Mouse (Mus musculus) forebrain, postnatal 0 days (tissue): ENCODE measurements around the gene Rfng. TPM values are rescaled to one million over a fixed set of nuclear protein-coding genes. Genes with fewer than 3 reads are reported as not detected.

ENCODE experiments used
- ATAC-seq: fragments of 200-750 bp; cut with Nextera tagmentation; 2 replicates; pipeline ENCODE4 v1.8.0; 2017; ENCODE audit warnings: mild to moderate bottlenecking, moderate library complexity
- DNase-seq: peaks from one replicate; pipeline ENCODE4 v3.0.0-alpha.2; 2015
- H3K27ac ChIP-seq: fragments of 300-500 bp; sonication (generic); 2 replicates; pipeline ENCODE4 v1.5.1; 2014; ENCODE audit warnings: low read depth, mild to moderate bottlenecking, antibody characterized with exemption, low read length, moderate library complexity, mixed read lengths
- H3K27me3 ChIP-seq: fragments of 300-500 bp; sonication (generic); 2 replicates; pipeline ENCODE4 v1.6.1; 2014; ENCODE audit warnings: mild to moderate bottlenecking, low read length, mixed read lengths; ENCODE audit not compliant: insufficient read depth
- H3K36me3 ChIP-seq: fragments of 300-500 bp; sonication (generic); 2 replicates; pipeline ENCODE4 v1.6.1; 2014; ENCODE audit warnings: mild to moderate bottlenecking, moderate library complexity; ENCODE audit not compliant: insufficient read depth
- H3K4me1 ChIP-seq: fragments of 300-500 bp; sonication (generic); 2 replicates; pipeline ENCODE4 v1.6.1; 2014; ENCODE audit warnings: antibody characterized with exemption; ENCODE audit not compliant: insufficient read depth
- H3K4me2 ChIP-seq: fragments of 300-500 bp; sonication (generic); 2 replicates; pipeline ENCODE4 v1.6.1; 2014; ENCODE audit warnings: low read depth, mild to moderate bottlenecking, moderate library complexity
- H3K4me3 ChIP-seq: fragments of 300-500 bp; sonication (generic); 2 replicates; pipeline ENCODE4 v1.5.1; 2014; ENCODE audit warnings: low read depth, low read length, mixed read lengths
- H3K9ac ChIP-seq: fragments of 300-500 bp; sonication (generic); 2 replicates; pipeline ENCODE4 v1.6.1; 2014; ENCODE audit warnings: mild to moderate bottlenecking
- H3K9me3 ChIP-seq: fragments of 300-500 bp; sonication (generic); 2 replicates; pipeline ENCODE4 v1.6.1; 2016; ENCODE audit warnings: low read length
- CTCF ChIP-seq: sonication (generic); IDR thresholded peaks from 2 replicates; pipeline ENCODE4 v1.5.1; 2016; ENCODE audit warnings: antibody characterized with exemption, control low read depth, low read depth
- WGBS: fragments of 180-500 bp; shearing (Covaris S2); extraction: QIAGEN DNeasy Blood & Tissue Kit; methylation state at CpG from one replicate; pipeline ENCODE4 v1.1.7; 2014; 5-methylcytosine and 5-hydroxymethylcytosine counted together
- polyA plus RNA-seq: library from polyadenylated mRNA; unstranded; fragments of >200 nt; fragmentation: Nextera tagmentation; extraction: Ambion mirVana; gene quantifications from 2 replicates; pipeline ENCODE4 v1.2.1, GENCODE M21; 2015
- total RNA-seq: library from RNA; depleted of rRNA; stranded (reverse); fragments of >200 nt; gene quantifications from 2 replicates; pipeline ENCODE4 v1.2.3, GENCODE M21; 2014

Rfng gene
- total and polyA plus RNA-seq, 2 experiments from 2014 or later = 82.8 to 125 TPM

DNA sequence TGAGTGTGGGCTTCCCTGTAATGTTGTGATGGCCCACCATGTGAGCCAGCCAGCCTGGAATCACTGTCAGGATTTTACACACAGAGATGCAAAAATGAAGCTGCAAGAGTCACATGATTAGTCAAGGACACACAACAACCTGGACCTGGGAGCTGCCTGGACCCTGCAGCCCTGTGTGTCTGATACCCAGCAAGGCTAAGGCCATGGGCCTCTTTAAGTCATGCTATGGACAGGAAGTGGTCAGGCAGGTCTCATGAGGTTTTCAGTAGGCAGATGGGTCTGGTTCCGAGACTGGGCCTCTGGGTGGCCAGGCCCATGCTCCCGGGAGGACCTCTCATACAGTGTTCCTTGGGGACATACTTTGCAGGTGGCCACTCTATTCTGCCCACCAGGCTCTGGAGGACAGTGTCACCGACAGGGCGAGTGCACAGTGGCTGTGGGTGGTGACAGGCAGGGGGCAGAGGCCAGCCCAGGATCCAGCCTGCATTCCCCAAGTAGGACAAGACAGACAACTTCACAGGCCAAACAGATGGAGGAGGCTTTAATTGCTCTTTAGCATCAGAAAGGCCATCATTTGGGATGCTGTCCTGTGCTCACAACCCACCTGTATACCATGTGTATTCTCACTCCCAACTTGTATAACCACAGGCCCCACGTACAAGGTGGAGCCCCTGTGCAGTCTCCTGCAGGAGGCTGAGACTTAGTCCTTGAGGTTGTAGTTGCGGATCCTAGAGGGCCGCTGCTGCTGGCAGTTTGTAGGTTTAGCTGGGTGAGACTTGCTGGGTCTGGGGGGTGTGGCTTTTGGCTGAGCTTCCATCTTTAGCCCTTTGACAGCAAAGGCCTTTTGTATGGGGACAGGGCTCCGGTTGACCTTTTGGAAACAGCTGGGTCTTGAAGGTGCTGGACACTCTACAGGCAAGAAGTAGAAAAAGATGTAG, 42.3 kb upstream of the Rfng start:
- no peaks in the 10 kb centered on the region for H3K9me3 ChIP-seq
- no peak for ATAC-seq
- WGBS = 88% methylated on average over 8 of the region's 8 CpGs
- H3K27me3 ChIP-seq = no peaks in the 10 kb centered on the region
- H3K4me1 ChIP-seq = peaks cover 24% of the 10 kb centered on the region
- H3K4me3 ChIP-seq = no peak overlapping the region
- peak overlapping the region; percentile 99 for H3K27ac ChIP-seq
- no peak overlapping the region for H3K9ac ChIP-seq
- no peak overlapping the region for H3K4me2 ChIP-seq
- no peak for DNase-seq
- peaks cover 16% of the 10 kb centered on the region for H3K36me3 ChIP-seq
- no peak for TF ChIP-seq CTCF

DNA sequence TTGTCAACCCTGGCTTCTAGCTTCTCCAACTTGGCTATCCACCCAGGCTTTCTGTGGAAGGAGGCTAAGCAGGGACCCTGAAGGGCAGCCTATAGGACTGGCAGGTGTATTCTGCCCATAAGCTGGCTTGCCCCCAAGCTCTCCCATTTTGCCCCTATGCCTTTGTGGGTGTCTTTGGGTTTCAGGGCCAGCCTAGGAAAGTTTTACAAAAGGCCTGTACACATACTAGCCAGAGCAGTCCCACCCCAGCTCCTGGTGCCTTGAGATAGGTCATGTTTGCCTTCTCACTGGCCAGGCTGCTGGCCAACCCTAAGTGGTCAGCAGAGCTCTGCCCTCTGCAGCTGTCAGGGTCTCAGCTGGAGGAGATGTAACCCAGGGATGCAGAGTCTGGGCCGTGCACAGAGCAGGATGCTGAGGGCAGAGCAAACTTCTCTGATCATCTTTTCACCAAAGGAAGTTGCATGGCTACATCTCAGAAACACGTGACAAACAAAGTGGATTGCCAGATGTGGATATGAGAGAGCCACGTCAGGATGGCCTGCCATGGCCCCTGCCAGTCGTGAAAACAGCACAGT, 41.4 kb upstream of the Rfng start:
- peak overlapping the region; percentile 88 for H3K9ac ChIP-seq
- DNase-seq = no peak
- no peak for TF ChIP-seq CTCF
- peak overlapping the region; percentile 75 for H3K4me3 ChIP-seq
- ATAC-seq = no peak
- peaks cover 25% of the 10 kb centered on the region for H3K4me1 ChIP-seq
- no peaks in the 10 kb centered on the region for H3K27me3 ChIP-seq
- 52% methylated on average over 4 of the region's 4 CpGs for WGBS
- H3K4me2 ChIP-seq = peak overlapping the region; percentile 93
- peak overlapping the region; percentile 99 for H3K27ac ChIP-seq
- H3K9me3 ChIP-seq = no peaks in the 10 kb centered on the region
- peaks cover 16% of the 10 kb centered on the region for H3K36me3 ChIP-seq

DNA sequence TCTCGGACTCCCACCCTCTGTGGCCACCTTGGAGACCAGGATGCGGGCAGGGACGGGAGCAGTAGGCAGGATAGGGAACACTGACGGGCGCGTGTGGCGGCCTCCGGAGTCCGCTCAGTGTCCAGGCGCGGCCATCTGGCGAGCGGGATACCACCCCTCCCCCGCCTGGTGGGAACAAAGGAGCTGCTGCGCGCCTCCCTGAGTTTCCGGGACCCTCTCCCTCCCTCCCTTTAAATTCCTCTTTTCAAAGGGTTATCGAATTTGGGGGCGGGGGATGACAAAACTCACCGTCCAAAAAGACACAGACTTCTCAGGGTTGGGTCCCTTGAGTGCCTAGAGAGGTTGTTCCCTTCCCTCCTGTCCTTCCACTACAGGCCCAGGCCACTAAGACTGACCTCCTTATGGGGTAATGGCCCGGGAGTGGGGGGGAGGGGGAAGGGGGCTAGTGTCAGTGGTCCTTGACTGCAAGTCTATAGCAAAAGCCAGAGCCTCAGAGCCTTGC, 40.8 kb upstream of the Rfng start:
- Histone ChIP-seq H3K27ac (peak overlapping the region; percentile 99), H3K4me1 (peaks cover 25% of the 10 kb centered on the region), H3K27me3 (no peaks in the 10 kb centered on the region), H3K36me3 (peaks cover 22% of the 10 kb centered on the region), H3K4me3 (peak overlapping the region; percentile 75), H3K4me2 (peak overlapping the region; percentile 93), H3K9me3 (no peaks in the 10 kb centered on the region), H3K9ac (peak overlapping the region; percentile 88)
- ATAC-seq = no peak; the same call in 1 of the 2 replicates
- DNase-seq = no peak
- TF ChIP-seq CTCF = no peak
- 2% methylated on average over 21 of the region's 21 CpGs for WGBS

DNA sequence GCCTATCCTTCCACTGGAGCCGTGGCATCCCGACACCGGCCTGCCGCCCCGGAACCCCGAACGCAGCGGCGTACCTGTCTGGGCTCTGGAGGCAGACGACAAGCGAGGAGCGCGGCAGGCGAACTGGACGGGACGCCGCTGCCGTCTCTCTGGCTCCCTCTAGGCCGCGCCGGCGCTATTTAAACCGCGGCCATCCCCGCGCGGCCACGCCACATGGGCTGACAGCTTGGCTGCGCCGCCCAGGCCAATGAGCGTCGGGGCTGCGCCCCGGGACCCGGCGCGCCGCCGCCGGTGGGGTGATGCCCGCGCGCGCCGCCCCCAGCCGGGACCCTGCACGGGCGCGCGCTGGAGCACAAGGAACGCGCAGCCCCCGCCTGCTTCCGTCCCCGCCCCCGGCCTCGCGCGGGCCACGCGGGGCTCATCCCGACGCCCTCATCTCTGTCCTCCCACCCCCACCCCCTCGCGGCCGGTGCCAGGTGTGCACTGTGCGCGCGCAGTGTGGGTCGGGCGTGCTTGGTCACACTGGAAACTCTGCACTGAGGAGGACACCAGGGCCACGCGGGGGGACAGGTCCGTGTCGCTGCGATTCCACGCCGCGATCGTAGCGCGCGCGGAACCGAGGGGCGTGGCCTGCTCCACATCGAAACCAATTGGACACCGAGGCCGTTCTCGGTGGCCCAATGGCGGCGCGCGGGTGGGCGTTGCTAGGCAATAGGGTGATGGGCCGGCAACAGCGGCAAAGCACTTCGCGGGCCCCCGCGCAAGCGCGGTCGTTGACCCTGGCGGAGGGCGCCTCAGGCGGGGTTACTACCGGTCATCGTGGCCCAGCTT, 40.2 kb upstream of the Rfng start, which contains the start of gene Fasn:
TSS of gene Fasn (minus strand) at position 592 of the 831 bp plus-strand sequence.
- no peaks in the 10 kb centered on the region for H3K9me3 ChIP-seq
- H3K9ac ChIP-seq = peak within 1 kb of the TSS; percentile 88
- peak; percentile 77 for TF ChIP-seq CTCF
- H3K27me3 ChIP-seq = no peaks in the 10 kb centered on the region
- H3K4me1 ChIP-seq = peaks cover 25% of the 10 kb centered on the region
- peak within 1 kb of the TSS; percentile 99 for H3K27ac ChIP-seq
- WGBS = 3% methylated on average over 93 of the region's 109 CpGs
- H3K36me3 ChIP-seq = peaks cover 28% of the 10 kb centered on the region
- peak; percentile 98 for DNase-seq
- H3K4me2 ChIP-seq = peak within 1 kb of the TSS; percentile 93
- H3K4me3 ChIP-seq = peak within 1 kb of the TSS; percentile 75
- ATAC-seq = peak; percentile 92

DNA sequence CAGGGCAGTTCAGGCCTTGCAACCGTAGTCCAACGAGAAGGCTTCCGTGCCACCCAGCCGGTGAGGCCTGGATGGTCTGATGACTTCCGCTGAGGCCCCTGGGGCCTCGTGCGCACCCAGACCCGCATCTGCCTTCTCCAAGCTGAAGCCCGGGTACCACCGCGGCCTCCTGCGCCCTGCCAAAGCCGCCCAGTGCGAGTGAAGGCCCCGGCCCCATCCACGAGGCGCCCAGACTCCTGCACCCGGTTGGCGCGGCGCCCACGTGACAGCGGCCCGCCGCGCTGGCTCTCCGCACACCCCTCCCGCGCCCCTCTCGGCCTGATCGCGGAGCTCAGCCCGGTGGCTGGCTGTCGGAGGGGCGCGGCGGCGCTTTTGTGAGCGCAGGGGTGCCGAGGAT, 39.5 kb upstream of the Rfng start:
- no peak for TF ChIP-seq CTCF
- ATAC-seq (peak; percentile 37), DNase-seq (no peak)
- WGBS = 5% methylated on average over 31 of the region's 40 CpGs
- peak overlapping the region; percentile 88 for H3K9ac ChIP-seq
- H3K4me2 ChIP-seq = peak overlapping the region; percentile 93
- no peaks in the 10 kb centered on the region for H3K27me3 ChIP-seq
- H3K4me1 ChIP-seq = peaks cover 25% of the 10 kb centered on the region
- peaks cover 35% of the 10 kb centered on the region for H3K36me3 ChIP-seq
- H3K4me3 ChIP-seq = peak overlapping the region; percentile 75
- peak overlapping the region; percentile 99 for H3K27ac ChIP-seq
- no peaks in the 10 kb centered on the region for H3K9me3 ChIP-seq

DNA sequence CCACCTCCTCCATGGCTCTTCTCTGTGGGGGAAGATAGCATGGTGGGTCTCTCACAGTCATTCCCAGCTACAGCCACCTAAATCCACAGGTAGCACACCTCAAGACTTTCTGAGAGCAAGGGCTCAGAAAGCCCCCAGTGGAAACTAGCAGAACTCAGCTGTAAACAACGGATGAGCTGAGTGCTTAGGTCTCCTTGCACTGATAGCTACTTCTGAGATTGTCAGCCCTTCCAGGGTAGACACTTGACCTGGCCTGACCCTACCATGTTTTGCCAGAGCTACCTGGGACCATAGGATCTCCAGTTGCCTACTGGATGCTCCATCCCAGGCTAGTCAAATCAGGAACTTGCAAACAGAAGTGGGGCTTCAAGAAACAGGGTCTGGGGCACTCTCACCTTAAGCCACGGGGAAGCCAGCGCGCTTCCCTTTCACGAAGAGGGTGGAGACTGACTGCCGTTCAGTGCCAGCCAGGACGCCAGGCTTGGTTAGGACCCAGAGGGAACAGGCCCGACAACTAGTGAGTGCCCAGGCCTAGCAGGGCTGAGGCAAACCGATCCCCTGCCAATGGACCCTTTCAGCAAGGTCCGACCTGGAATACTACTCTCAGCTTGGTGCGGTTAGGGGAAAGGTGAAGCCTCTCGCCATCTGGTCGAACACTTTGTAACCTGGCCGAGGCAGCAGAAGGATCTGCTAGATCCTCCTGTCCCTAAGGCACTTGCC, 39.0 kb upstream of the Rfng start:
- TF ChIP-seq CTCF = no peak
- under 1% methylated on average over 14 of the region's 14 CpGs for WGBS
- peak; percentile 36 for DNase-seq

More for the DNA sequence above, 39.0 kb upstream of the Rfng start:
- peaks cover 25% of the 10 kb centered on the region for H3K4me1 ChIP-seq
- H3K4me3 ChIP-seq = peak overlapping the region; percentile 75
- H3K9ac ChIP-seq = peak overlapping the region; percentile 88
- H3K9me3 ChIP-seq = no peaks in the 10 kb centered on the region
- ATAC-seq = no peak
- H3K4me2 ChIP-seq = peak overlapping the region; percentile 93
- peak overlapping the region; percentile 99 for H3K27ac ChIP-seq
- H3K36me3 ChIP-seq = peaks cover 40% of the 10 kb centered on the region
- no peaks in the 10 kb centered on the region for H3K27me3 ChIP-seq
